Mouse (Mus musculus): ENCODE measurements around the gene Rnf222.

Rnf222 gene

DNA sequence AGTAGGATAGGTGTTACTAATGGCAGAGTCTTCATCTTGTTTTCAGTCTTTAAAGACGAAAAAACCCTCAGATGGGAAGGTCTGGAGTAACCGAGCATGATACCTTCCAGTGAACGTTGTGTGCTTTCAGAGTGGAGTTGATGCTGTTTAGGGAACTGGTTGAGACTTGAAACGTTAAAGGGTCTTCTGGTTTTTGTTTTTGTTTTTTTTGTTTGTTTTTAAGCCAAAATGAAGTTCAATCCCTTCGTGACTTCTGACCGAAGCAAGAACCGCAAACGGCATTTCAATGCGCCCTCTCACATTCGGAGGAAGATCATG, 13.7 kb downstream of the Rnf222 start:
- H3K9me3 ChIP-seq (ENCODE audit: low read length): no peaks in the 10 kb centered on the region
- peaks cover 10% of the 10 kb centered on the region for H3K27me3 ChIP-seq (ENCODE audit: insufficient read depth, low read length)
- H3K36me3 ChIP-seq (ENCODE audit: insufficient read depth, low read length): peaks cover 52% of the 10 kb centered on the region
- H3K4me1 ChIP-seq (replicated peaks; ENCODE audit: low read depth, low read length): peaks cover 40% of the 10 kb centered on the region
- TF ChIP-seq NANOG (IDR thresholded peaks at IDR 0.05; ENCODE audit: borderline replicate concordance, low read length) (no peak), POU5F1 (IDR thresholded peaks at IDR 0.05; ENCODE audit: borderline replicate concordance, low read length) (no peak), CTCF (conservative IDR thresholded peaks at IDR 0.05; ENCODE audit: low read length) (no peak)
- peak overlapping the region; percentile 95 for H3K4me3 ChIP-seq (replicated peaks; ENCODE audit: low read length)

DNA sequence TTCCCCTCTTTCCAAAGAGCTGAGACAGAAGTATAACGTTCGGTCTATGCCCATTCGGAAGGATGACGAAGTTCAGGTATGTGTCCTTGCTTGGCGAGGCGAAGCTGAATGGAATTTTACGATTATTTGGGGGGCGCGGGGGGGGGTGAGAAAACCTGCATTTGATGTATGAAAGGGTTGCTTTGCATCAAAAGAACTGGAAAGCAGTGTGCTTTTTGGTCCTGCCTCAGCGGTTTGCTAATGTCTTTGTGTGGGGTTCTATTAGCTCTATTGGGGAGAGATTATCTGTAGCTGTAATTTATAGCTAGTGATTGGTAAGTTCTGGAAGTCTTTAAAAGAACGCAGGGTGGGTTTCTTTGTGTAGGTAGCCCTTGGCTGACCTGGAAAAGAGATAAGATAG, 14.0 kb downstream of the Rnf222 start:
- peak overlapping the region; percentile 95 for H3K4me3 ChIP-seq (replicated peaks; ENCODE audit: low read length)
- no peaks in the 10 kb centered on the region for H3K9me3 ChIP-seq (ENCODE audit: low read length)
- peaks cover 40% of the 10 kb centered on the region for H3K4me1 ChIP-seq (replicated peaks; ENCODE audit: low read depth, low read length)
- no peak for TF ChIP-seq POU5F1 (IDR thresholded peaks at IDR 0.05; ENCODE audit: borderline replicate concordance, low read length)
- no peak for TF ChIP-seq CTCF (conservative IDR thresholded peaks at IDR 0.05; ENCODE audit: low read length)
- TF ChIP-seq NANOG (IDR thresholded peaks at IDR 0.05; ENCODE audit: borderline replicate concordance, low read length): no peak
- peaks cover 56% of the 10 kb centered on the region for H3K36me3 ChIP-seq (ENCODE audit: insufficient read depth, low read length)
- H3K27me3 ChIP-seq (ENCODE audit: insufficient read depth, low read length): peaks cover 10% of the 10 kb centered on the region

DNA sequence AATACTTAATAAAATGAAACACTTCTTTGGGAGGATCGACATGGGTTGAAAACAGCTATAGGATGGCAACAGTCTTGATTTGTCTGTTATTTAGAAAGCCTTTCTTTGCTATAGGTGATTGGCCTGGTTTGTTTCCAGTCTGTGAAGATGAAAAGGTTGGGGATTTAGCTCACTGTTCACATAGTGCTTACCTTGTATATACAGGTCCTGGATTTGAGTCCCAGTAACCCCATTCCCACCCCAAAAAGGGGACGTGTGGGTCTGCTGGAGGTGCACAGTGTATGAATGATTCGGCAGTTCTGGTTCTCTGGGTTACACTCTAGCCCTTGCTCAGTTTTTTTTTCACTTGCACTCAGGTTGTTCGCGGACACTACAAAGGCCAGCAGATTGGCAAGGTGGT, 14.5 kb downstream of the Rnf222 start:
- H3K9me3 ChIP-seq (ENCODE audit: low read length): no peaks in the 10 kb centered on the region
- peaks cover 10% of the 10 kb centered on the region for H3K27me3 ChIP-seq (ENCODE audit: insufficient read depth, low read length)
- peaks cover 40% of the 10 kb centered on the region for H3K4me1 ChIP-seq (replicated peaks; ENCODE audit: low read depth, low read length)
- H3K36me3 ChIP-seq (ENCODE audit: insufficient read depth, low read length): peaks cover 56% of the 10 kb centered on the region
- H3K4me3 ChIP-seq (replicated peaks; ENCODE audit: low read length): peak overlapping the region; percentile 95
- no peak for TF ChIP-seq POU5F1 (IDR thresholded peaks at IDR 0.05; ENCODE audit: borderline replicate concordance, low read length)

GRCm38 (mm10) chr11:68903775-68904174, 15.4 kb downstream of the Rnf222 start:
- peaks cover 56% of the 10 kb centered on the region for H3K36me3 ChIP-seq (ENCODE audit: insufficient read depth, low read length)
- H3K27me3 ChIP-seq (ENCODE audit: insufficient read depth, low read length): peaks cover 10% of the 10 kb centered on the region
- peaks cover 38% of the 10 kb centered on the region for H3K4me1 ChIP-seq (replicated peaks; ENCODE audit: low read depth, low read length)
- H3K9me3 ChIP-seq (ENCODE audit: low read length): no peaks in the 10 kb centered on the region
- no peak for TF ChIP-seq CTCF (conservative IDR thresholded peaks at IDR 0.05; ENCODE audit: low read length)
- no peak for TF ChIP-seq POU5F1 (IDR thresholded peaks at IDR 0.05; ENCODE audit: borderline replicate concordance, low read length)
- no peak for TF ChIP-seq NANOG (IDR thresholded peaks at IDR 0.05; ENCODE audit: borderline replicate concordance, low read length)
- peak overlapping the region; percentile 95 for H3K4me3 ChIP-seq (replicated peaks; ENCODE audit: low read length)

DNA sequence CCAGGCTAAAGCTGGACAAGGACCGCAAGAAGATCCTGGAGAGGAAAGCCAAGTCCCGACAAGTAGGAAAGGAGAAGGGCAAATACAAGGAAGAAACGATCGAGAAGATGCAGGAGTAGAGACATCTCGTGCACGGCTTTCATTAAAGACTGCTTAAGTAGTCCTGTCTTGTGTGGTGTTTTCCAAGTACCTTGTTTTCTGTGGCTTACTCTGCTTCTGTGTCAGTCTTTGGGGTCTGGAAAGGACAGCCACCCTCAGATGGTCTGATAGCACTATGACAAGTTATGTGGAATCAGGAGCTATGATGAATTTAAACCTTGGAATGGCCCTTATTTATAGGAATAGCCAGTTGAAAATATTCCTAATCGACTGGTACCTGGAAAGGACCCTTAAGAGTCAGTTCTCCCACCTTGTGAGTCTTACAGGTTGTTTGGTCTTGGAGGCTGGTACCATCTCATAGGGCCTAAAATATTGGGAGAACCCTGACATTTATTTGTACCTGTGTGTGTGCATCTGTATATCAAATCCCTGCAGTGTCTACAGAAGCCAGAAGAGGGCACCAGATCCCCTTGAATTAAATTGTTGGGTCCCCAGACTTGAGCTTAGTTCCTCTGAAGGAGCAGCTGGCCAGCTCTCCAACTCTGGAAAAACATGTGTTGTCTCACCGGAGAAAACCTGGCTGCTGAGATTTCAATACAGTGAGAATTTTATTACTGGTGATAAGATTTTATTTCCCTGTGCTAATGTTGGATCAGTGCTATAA, 16.2 kb downstream of the Rnf222 start:
- Histone ChIP-seq H3K4me1 (replicated peaks; ENCODE audit: low read depth, low read length) (peaks cover 43% of the 10 kb centered on the region), H3K4me3 (replicated peaks; ENCODE audit: low read length) (peak overlapping the region; percentile 95), H3K9me3 (ENCODE audit: low read length) (no peaks in the 10 kb centered on the region), H3K27me3 (ENCODE audit: insufficient read depth, low read length) (peaks cover 5% of the 10 kb centered on the region), H3K36me3 (ENCODE audit: insufficient read depth, low read length) (peaks cover 56% of the 10 kb centered on the region)
- TF ChIP-seq NANOG (IDR thresholded peaks at IDR 0.05; ENCODE audit: borderline replicate concordance, low read length) (no peak), CTCF (conservative IDR thresholded peaks at IDR 0.05; ENCODE audit: low read length) (peak; percentile 77), POU5F1 (IDR thresholded peaks at IDR 0.05; ENCODE audit: borderline replicate concordance, low read length) (no peak)

GRCm38 (mm10) chr11:68905138-68905531, 16.8 kb downstream of the Rnf222 start:
- Histone ChIP-seq H3K9me3 (ENCODE audit: low read length) (no peaks in the 10 kb centered on the region), H3K27me3 (ENCODE audit: insufficient read depth, low read length) (peaks cover under 1% of the 10 kb centered on the region), H3K4me1 (replicated peaks; ENCODE audit: low read depth, low read length) (peaks cover 43% of the 10 kb centered on the region), H3K36me3 (ENCODE audit: insufficient read depth, low read length) (peaks cover 56% of the 10 kb centered on the region), H3K4me3 (replicated peaks; ENCODE audit: low read length) (no peak overlapping the region)
- TF ChIP-seq CTCF (conservative IDR thresholded peaks at IDR 0.05; ENCODE audit: low read length): no peak
- no peak for TF ChIP-seq POU5F1 (IDR thresholded peaks at IDR 0.05; ENCODE audit: borderline replicate concordance, low read length)
- TF ChIP-seq NANOG (IDR thresholded peaks at IDR 0.05; ENCODE audit: borderline replicate concordance, low read length): no peak

- Histone ChIP-seq H3K36me3 (ENCODE audit: insufficient read depth, low read length) (peaks cover 56% of the 10 kb centered on the region), H3K4me3 (replicated peaks; ENCODE audit: low read length) (no peak overlapping the region), H3K9me3 (ENCODE audit: low read length) (no peaks in the 10 kb centered on the region), H3K4me1 (replicated peaks; ENCODE audit: low read depth, low read length) (peaks cover 41% of the 10 kb centered on the region), H3K27me3 (ENCODE audit: insufficient read depth, low read length) (no peaks in the 10 kb centered on the region)
- no peak for TF ChIP-seq CTCF (conservative IDR thresholded peaks at IDR 0.05; ENCODE audit: low read length)
Measured at GRCm38 (mm10) chr11:68905665-68906460, 17.5 kb downstream of the Rnf222 start.

DNA sequence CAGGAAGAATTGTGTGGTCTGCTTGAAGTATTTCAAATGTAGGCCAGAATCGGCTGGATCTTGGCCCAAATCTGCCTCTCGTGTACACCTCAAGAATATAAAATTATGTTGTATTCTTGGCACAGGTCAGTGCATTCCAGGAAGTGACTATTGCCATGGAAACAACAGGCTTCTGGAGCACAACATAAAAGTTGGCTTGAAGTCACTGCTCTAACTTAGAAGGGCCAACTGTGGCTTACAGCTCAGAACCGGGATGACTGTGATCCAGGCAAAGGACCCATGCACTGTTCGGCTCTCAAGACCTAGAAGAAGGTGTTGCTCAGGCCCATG, 18.1 kb downstream of the Rnf222 start:
- TF ChIP-seq NANOG (IDR thresholded peaks at IDR 0.05; ENCODE audit: borderline replicate concordance, low read length) (no peak), CTCF (conservative IDR thresholded peaks at IDR 0.05; ENCODE audit: low read length) (no peak), POU5F1 (IDR thresholded peaks at IDR 0.05; ENCODE audit: borderline replicate concordance, low read length) (no peak)
- Histone ChIP-seq H3K9me3 (ENCODE audit: low read length) (no peaks in the 10 kb centered on the region), H3K36me3 (ENCODE audit: insufficient read depth, low read length) (peaks cover 56% of the 10 kb centered on the region), H3K4me3 (replicated peaks; ENCODE audit: low read length) (no peak overlapping the region), H3K4me1 (replicated peaks; ENCODE audit: low read depth, low read length) (peaks cover 38% of the 10 kb centered on the region), H3K27me3 (ENCODE audit: insufficient read depth, low read length) (no peaks in the 10 kb centered on the region)

Measured in E14TG2a.4 (cell line).